Mouse (Mus musculus) cerebral cortex, adult 2 months (tissue): ENCODE measurements around the gene 2410141K09Rik.

Source experiments
- WGBS: fragments of 180-500 bp; shearing (Covaris S2); methylation state at CpG from one replicate; pipeline ENCODE4 v1.1.7; 2018; 5-methylcytosine and 5-hydroxymethylcytosine counted together

Gene 2410141K09Rik

DNA sequence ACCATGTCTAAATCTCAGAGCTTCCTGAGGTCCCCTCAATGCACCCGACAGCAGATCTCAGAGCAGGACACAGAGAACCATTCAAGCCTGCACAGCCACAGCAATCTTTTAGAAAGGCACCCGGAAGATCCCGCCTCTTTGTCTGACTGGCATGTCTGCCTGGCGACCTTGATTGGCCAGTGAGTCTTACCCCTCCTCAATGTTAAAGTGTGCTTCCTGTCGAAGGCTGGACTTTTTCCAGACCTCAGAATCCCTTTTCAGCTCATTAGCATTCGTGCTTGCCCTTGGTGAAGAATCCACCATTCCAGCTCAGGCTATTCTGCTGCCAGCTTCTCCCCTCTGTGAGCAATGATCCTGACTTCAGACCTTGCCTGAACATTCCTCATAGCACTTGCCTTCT is at the start of gene 2410141K09Rik:
Gene 2410141K09Rik (minus strand): TSS at position 101 of the 400 bp plus-strand sequence.
- WGBS, result no CpG with 5 or more reads among the region's 6 CpGs

DNA sequence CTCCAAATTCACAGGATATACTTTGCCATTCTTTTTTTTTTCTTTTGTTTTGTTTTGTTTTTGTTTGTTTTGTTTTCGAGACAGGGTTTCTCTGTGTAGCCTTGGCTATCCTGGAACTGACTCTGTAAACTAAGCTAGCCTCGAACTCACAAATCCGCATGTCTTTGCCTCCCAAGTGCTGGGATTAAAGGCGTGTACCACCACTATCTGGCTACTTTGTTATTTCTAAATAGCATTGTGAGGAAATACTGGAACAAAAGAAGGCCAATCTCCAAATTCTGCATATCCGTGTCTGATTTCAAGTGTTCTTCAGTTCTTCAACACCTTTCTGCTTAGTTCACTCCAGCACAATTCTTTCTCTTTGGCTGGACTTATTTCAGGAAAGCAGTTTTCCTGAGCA is 14.1 kb downstream of the 2410141K09Rik start:
- no CpG with 5 or more reads among the region's 5 CpGs for WGBS

- whole genome bisulfite sequencing, result no CpG with 5 or more reads among the region's 2 CpGs
Observed at GRCm38 (mm10) chr13:66414962-66415361, 26.0 kb downstream of the 2410141K09Rik start.
